Mouse (Mus musculus): ENCODE measurements around the gene Afdn. TPM values are rescaled to one million over a fixed set of nuclear protein-coding genes. Genes with fewer than 3 reads are reported as not detected.
A peak's percentile ranks its signal among the peaks of the same experiment; 100 is the strongest.

Gene Afdn
- polyA plus RNA-seq, 1 experiment, result 6.6 TPM

- Histone ChIP-seq H3K27ac (ENCODE audit: control insufficient read depth, insufficient read depth, low read depth, low read length, poor library complexity) (peak overlapping the region; percentile 16; the same call in 1 of the 2 replicates), H3K4me3 (replicated peaks; ENCODE audit: control insufficient read depth, low read depth, low read length) (peak overlapping the region; percentile 21)
Measured at GRCm38 (mm10) chr17:13867475-13867874, 107.1 kb downstream of the Afdn start.

DNA sequence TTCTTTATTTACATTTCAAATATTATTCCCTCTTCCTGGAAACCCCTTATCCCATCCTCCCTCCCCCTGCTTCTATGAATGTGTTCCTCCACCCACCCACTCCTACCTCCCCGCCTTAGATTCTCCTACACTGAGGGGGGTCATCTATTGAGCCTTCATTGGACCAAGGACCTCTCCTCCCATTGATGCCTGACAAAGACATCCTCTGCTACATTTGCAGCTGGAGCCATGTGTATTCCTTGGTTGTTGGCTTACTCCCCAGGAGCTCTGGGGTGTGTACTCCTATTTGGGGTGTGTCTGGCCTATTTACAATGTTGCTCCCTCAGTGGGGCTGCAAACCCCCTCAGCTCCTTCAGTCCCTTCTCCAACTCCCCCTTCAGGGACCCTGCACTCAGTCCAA, 109.9 kb downstream of the Afdn start:
- no peak for TF ChIP-seq CTCF (IDR thresholded peaks at IDR 0.05; ENCODE audit: control insufficient read depth, insufficient read depth, low read length)
- TF ChIP-seq POLR2A (IDR thresholded peaks at IDR 0.05; ENCODE audit: borderline replicate concordance, control insufficient read depth, low read depth, low read length), result no peak
- H3K27ac ChIP-seq (ENCODE audit: control insufficient read depth, insufficient read depth, low read depth, low read length, poor library complexity), result no peak overlapping the region
- H3K4me1 ChIP-seq (ENCODE audit: control insufficient read depth, insufficient read depth, low read length), result no peaks in the 10 kb centered on the region; the same call in 1 of the 2 replicates
- WGBS, result 69% methylated on average over 1 of the region's 1 CpGs
- no peak overlapping the region for H3K4me3 ChIP-seq (replicated peaks; ENCODE audit: control insufficient read depth, low read depth, low read length)

More at GRCm38 (mm10) chr17:13867475-13867874, 107.1 kb downstream of the Afdn start:
- H3K4me1 ChIP-seq (ENCODE audit: control insufficient read depth, insufficient read depth, low read length), result no peaks in the 10 kb centered on the region; the same call in 1 of the 2 replicates
- 38% methylated on average over 6 of the region's 6 CpGs for WGBS
- TF ChIP-seq CTCF (IDR thresholded peaks at IDR 0.05; ENCODE audit: control insufficient read depth, insufficient read depth, low read length), result no peak
- no peak for TF ChIP-seq POLR2A (IDR thresholded peaks at IDR 0.05; ENCODE audit: borderline replicate concordance, control insufficient read depth, low read depth, low read length)

DNA sequence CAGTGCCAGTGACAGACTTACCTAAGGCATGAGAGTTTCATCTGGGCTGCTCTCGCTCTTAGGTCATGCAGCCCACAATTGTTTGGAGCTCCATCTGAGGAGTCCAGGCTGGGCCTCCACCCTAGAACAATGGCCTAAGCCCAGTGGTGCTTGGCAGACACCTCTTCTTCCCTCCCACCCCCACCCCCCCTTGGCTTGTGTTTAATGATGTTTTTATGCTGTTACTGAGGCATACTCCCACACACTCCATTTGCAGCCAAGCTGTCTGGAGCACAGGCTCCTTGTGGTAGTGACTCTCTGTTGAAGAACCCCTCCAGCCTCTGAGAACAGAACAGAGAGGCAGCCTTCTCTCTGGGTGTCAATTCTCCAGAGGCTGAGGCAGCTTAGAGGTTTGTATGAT, 113.9 kb downstream of the Afdn start:
- no peaks in the 10 kb centered on the region; the same call in 1 of the 2 replicates for H3K4me1 ChIP-seq (ENCODE audit: control insufficient read depth, insufficient read depth, low read length)
- no peak overlapping the region for H3K4me3 ChIP-seq (replicated peaks; ENCODE audit: control insufficient read depth, low read depth, low read length)
- no peak overlapping the region for H3K27ac ChIP-seq (ENCODE audit: control insufficient read depth, insufficient read depth, low read depth, low read length, poor library complexity)
- WGBS, result 83% methylated on average over 1 of the region's 1 CpGs
- no peak for TF ChIP-seq CTCF (IDR thresholded peaks at IDR 0.05; ENCODE audit: control insufficient read depth, insufficient read depth, low read length)
- no peak for TF ChIP-seq POLR2A (IDR thresholded peaks at IDR 0.05; ENCODE audit: borderline replicate concordance, control insufficient read depth, low read depth, low read length)

GRCm38 (mm10) chr17:13877460-13877859, 117.1 kb downstream of the Afdn start:
- Histone ChIP-seq H3K4me1 (ENCODE audit: control insufficient read depth, insufficient read depth, low read length) (no peaks in the 10 kb centered on the region; the same call in 1 of the 2 replicates), H3K4me3 (replicated peaks; ENCODE audit: control insufficient read depth, low read depth, low read length) (no peak overlapping the region), H3K27ac (ENCODE audit: control insufficient read depth, insufficient read depth, low read depth, low read length, poor library complexity) (no peak overlapping the region)
- TF ChIP-seq POLR2A (IDR thresholded peaks at IDR 0.05; ENCODE audit: borderline replicate concordance, control insufficient read depth, low read depth, low read length) (no peak), CTCF (IDR thresholded peaks at IDR 0.05; ENCODE audit: control insufficient read depth, insufficient read depth, low read length) (no peak)

GRCm38 (mm10) chr17:13879731-13880130, 119.4 kb downstream of the Afdn start:
- H3K4me3 ChIP-seq (replicated peaks; ENCODE audit: control insufficient read depth, low read depth, low read length), result no peak overlapping the region
- TF ChIP-seq CTCF (IDR thresholded peaks at IDR 0.05; ENCODE audit: control insufficient read depth, insufficient read depth, low read length) (no peak), POLR2A (IDR thresholded peaks at IDR 0.05; ENCODE audit: borderline replicate concordance, control insufficient read depth, low read depth, low read length) (no peak)
- 69% methylated on average over 1 of the region's 1 CpGs for WGBS

GRCm38 (mm10) chr17:13883540-13883939, 123.2 kb downstream of the Afdn start:
- 83% methylated on average over 5 of the region's 5 CpGs for WGBS
- no peaks in the 10 kb centered on the region; the same call in 1 of the 2 replicates for H3K4me1 ChIP-seq (ENCODE audit: control insufficient read depth, insufficient read depth, low read length)
- H3K4me3 ChIP-seq (replicated peaks; ENCODE audit: control insufficient read depth, low read depth, low read length), result no peak overlapping the region
- no peak overlapping the region for H3K27ac ChIP-seq (ENCODE audit: control insufficient read depth, insufficient read depth, low read depth, low read length, poor library complexity)
- TF ChIP-seq POLR2A (IDR thresholded peaks at IDR 0.05; ENCODE audit: borderline replicate concordance, control insufficient read depth, low read depth, low read length) (no peak), CTCF (IDR thresholded peaks at IDR 0.05; ENCODE audit: control insufficient read depth, insufficient read depth, low read length) (no peak)

More at GRCm38 (mm10) chr17:13879731-13880130, 119.4 kb downstream of the Afdn start:
- H3K27ac ChIP-seq (ENCODE audit: control insufficient read depth, insufficient read depth, low read depth, low read length, poor library complexity), result no peak overlapping the region
- H3K4me1 ChIP-seq (ENCODE audit: control insufficient read depth, insufficient read depth, low read length), result no peaks in the 10 kb centered on the region; the same call in 1 of the 2 replicates

DNA sequence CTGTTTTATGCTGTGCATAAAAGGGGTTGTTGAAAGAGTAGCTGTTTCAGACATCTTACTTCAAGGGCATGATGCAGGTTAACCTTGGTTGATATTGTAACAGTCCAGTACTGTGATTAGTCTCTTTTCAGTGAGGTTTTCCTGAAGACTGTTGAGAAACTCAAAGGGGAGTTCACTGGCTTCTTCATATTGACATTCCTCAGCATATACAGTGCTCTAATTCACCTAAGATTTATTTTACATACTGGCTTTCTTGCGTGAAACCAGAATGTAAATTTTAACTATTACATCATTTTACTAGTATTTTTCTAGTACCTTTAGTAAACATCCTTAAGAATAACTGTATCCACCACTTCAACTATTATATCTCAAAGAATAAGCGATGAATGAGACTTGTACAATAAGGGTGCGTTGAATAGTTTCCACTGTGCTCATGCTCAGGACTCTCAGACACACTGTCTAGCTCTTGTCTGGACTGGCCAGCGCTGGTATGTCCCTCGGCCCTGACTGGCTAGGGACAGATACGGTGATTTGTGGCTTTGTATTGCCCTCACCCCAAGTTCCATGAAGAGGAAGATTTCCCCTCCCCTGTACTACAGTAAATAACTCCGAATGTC, 129.6 kb downstream of the Afdn start:
- TF ChIP-seq CTCF (IDR thresholded peaks at IDR 0.05; ENCODE audit: control insufficient read depth, insufficient read depth, low read length), result no peak
- TF ChIP-seq POLR2A (IDR thresholded peaks at IDR 0.05; ENCODE audit: borderline replicate concordance, control insufficient read depth, low read depth, low read length), result no peak
- no peak overlapping the region for H3K4me3 ChIP-seq (replicated peaks; ENCODE audit: control insufficient read depth, low read depth, low read length)
- 87% methylated on average over 7 of the region's 7 CpGs for WGBS
- no peaks in the 10 kb centered on the region for H3K4me1 ChIP-seq (ENCODE audit: control insufficient read depth, insufficient read depth, low read length)
- no peak overlapping the region for H3K27ac ChIP-seq (ENCODE audit: control insufficient read depth, insufficient read depth, low read depth, low read length, poor library complexity)

DNA sequence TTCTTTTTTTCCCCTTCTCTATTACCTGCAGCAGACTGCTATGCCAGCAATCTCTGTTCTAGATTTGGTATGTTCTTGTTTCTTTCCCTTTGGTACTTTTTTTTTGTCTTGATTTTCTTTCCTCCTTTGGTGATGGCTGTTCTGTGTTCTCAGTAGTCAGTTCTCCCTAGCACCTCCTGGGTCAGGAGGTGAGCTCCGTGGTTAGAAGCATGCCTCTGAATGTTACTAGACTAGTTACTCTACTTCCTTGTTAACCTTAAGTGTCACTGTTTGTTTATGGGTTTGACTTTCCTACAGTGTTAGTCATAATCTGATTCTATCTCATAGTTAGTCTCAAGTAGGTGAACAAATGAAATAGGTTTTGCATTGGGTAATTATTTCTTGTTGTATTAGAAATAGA, 130.6 kb downstream of the Afdn start:
- WGBS, result 46% methylated on average over 1 of the region's 1 CpGs
- H3K4me1 ChIP-seq (ENCODE audit: control insufficient read depth, insufficient read depth, low read length), result no peaks in the 10 kb centered on the region
- no peak overlapping the region for H3K27ac ChIP-seq (ENCODE audit: control insufficient read depth, insufficient read depth, low read depth, low read length, poor library complexity)
- TF ChIP-seq POLR2A (IDR thresholded peaks at IDR 0.05; ENCODE audit: borderline replicate concordance, control insufficient read depth, low read depth, low read length) (no peak), CTCF (IDR thresholded peaks at IDR 0.05; ENCODE audit: control insufficient read depth, insufficient read depth, low read length) (no peak)
- H3K4me3 ChIP-seq (replicated peaks; ENCODE audit: control insufficient read depth, low read depth, low read length), result no peak overlapping the region

Measured in bone marrow, adult 2 months (tissue).